9 mouse cellular contexts compared by ENCODE assay signal in genomic region chr16:22358701-22359354, GRCm38 (mm10).
A peak's percentile ranks its signal among the peaks of the same experiment; 100 is the strongest.
DNase-seq lines count a peak whose midpoint lies in the region; ATAC-seq and TF ChIP-seq lines count a peak whose summit lies in the region.
"Had no signal": no experiment of that assay in that cellular context is flagged by ENCODE, and none has a peak within 500 bp of the region (broad histone marks: within the 10 kb centered on the region; RNA-seq: fewer than 3 reads in every experiment).

No protein-coding gene starts in this region.

- H3K4me1 ChIP-seq in intestine, embryonic 16.5 days (ENCODE audit: control insufficient read depth, insufficient read depth, low read length): peaks cover 3% of the 10 kb centered on the region; the same call in 1 of the 2 replicates
- no peaks in the 10 kb centered on the region for H3K4me1 ChIP-seq in stomach, postnatal 0 days (replicated peaks; ENCODE audit: control insufficient read depth, insufficient read depth)

- no peaks in the 10 kb centered on the region for H3K27me3 ChIP-seq in intestine, embryonic 16.5 days (replicated peaks; ENCODE audit: control insufficient read depth, insufficient read depth, low read length)
- H3K27me3 ChIP-seq in stomach, postnatal 0 days (ENCODE audit: control insufficient read depth, insufficient read depth, low read length): no peaks in the 10 kb centered on the region
- H3K27me3 ChIP-seq: megakaryocyte, embryonic 14.5 days had no signal

- no peak overlapping the region for H3K4me3 ChIP-seq in intestine, embryonic 16.5 days (ENCODE audit: low read length)
- 0 out of 2 replicates have a peak overlapping the region, but pooled peaks have one; percentile 8 for H3K4me3 ChIP-seq in stomach, postnatal 0 days (ENCODE audit: low read depth, low read length)
- H3K4me3 ChIP-seq: megakaryocyte, embryonic 14.5 days had no signal

- no peak for ATAC-seq in intestine, embryonic 16.5 days
- ATAC-seq in stomach, postnatal 0 days (ENCODE audit: low FRiP score, low TSS enrichment): no peak
- ATAC-seq in erythroblast, adult 5-6 weeks (replicated peaks; ENCODE audit: low FRiP score, poor library complexity, severe bottlenecking): no peak

- H3K4me2 ChIP-seq in intestine, embryonic 16.5 days (ENCODE audit: low read depth, low read length): peak overlapping the region; percentile 19
- peak overlapping the region; percentile 35; the same call in 1 of the 2 replicates for H3K4me2 ChIP-seq in stomach, postnatal 0 days (replicated peaks; ENCODE audit: low read depth)

- no peak overlapping the region for H3K27ac ChIP-seq in intestine, embryonic 16.5 days (ENCODE audit: low read length)
- no peak overlapping the region for H3K27ac ChIP-seq in stomach, postnatal 0 days (replicated peaks)

- WGBS in intestine, embryonic 16.5 days: 24% methylated on average over 18 of the region's 18 CpGs
- WGBS in stomach, postnatal 0 days: 11% methylated on average over 18 of the region's 18 CpGs

- DNase-seq in left cerebral cortex, adult 18-20 months (ENCODE audit: low spot score in 2 of 2): peak; percentile 19 to 36
- no peak for DNase-seq in left cerebral cortex, adult 11 months (ENCODE audit: low spot score)
- peak; percentile 34 for DNase-seq in brain, embryonic 18.5 days (ENCODE audit: low read depth, low spot score)
- DNase-seq in heart, adult 11 months: peak; percentile 96
- peak; percentile 45 for DNase-seq in lung, postnatal 10 days
- no peak for DNase-seq in stomach, postnatal 0 days (ENCODE audit: low spot score)

- no peaks in the 10 kb centered on the region for H3K36me3 ChIP-seq in intestine, embryonic 16.5 days (ENCODE audit: control insufficient read depth, insufficient read depth, low read length)
- no peaks in the 10 kb centered on the region for H3K36me3 ChIP-seq in stomach, postnatal 0 days (ENCODE audit: control insufficient read depth, insufficient read depth, low read length)

- TF ChIP-seq CTCF in stomach, postnatal 0 days (IDR thresholded peaks at IDR 0.05; ENCODE audit: low read depth): no peak

- TF ChIP-seq EP300 in stomach, postnatal 0 days (optimal IDR thresholded peaks at IDR 0.05): no peak

- no peaks in the 10 kb centered on the region for H3K9me3 ChIP-seq in intestine, embryonic 16.5 days (ENCODE audit: control insufficient read depth, low read length)
- H3K9me3 ChIP-seq in stomach, postnatal 0 days (ENCODE audit: control insufficient read depth, low read length): no peaks in the 10 kb centered on the region
- H3K9me3 ChIP-seq: megakaryocyte, embryonic 14.5 days had no signal

- 0 out of 2 replicates have a peak overlapping the region, but pooled peaks have one; percentile 18 for H3K9ac ChIP-seq in intestine, embryonic 16.5 days (ENCODE audit: low read depth, low read length)
- H3K9ac ChIP-seq in stomach, postnatal 0 days (ENCODE audit: low read length): 0 out of 2 replicates have a peak overlapping the region, but pooled peaks have one; percentile 43

Comparison
In these comparisons a context has a peak if more than half of its experiments do, and no peak if none do; other contexts are left out.
1. DNase-seq: peak in left cerebral cortex, adult 18-20 months (2 of 2), brain, embryonic 18.5 days (single experiment), heart, adult 11 months (single experiment) and lung, postnatal 10 days (single experiment); none in left cerebral cortex, adult 11 months (single experiment) and stomach, postnatal 0 days (single experiment).